Mouse (Mus musculus): ENCODE results near the gene Slc9a9.
A peak's percentile ranks its signal among the peaks of the same experiment; 100 is the strongest.

The Slc9a9 gene

DNA sequence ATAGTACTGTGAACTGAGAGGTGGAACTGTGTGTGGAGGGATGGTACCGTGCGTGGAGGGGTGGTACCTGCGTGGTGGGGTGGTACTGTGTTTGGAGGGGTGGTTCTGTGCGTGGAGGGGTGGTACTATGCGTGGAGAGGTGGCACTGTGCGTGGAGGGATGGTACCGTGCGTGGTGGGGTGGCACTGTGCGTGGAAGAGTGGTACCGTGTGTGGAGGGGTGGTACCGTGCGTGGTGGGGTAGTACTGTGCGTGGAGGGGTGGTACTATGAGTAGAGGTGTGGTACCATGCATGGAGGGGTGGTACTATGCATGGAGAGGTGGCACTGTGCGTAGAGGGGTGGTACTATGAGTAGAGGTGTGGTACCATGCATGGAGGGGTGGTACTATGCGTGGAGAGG lies 167.7 kb downstream of the Slc9a9 start:
- no peak for ATAC-seq (ENCODE audit: low TSS enrichment)

- 0 out of 2 replicates have a peak, but pooled peaks have one; percentile 32 for ATAC-seq (ENCODE audit: low TSS enrichment)
These were observed 168.8 kb downstream of the Slc9a9 start for GRCm38 (mm10) chr9:94838479-94839031.

DNA sequence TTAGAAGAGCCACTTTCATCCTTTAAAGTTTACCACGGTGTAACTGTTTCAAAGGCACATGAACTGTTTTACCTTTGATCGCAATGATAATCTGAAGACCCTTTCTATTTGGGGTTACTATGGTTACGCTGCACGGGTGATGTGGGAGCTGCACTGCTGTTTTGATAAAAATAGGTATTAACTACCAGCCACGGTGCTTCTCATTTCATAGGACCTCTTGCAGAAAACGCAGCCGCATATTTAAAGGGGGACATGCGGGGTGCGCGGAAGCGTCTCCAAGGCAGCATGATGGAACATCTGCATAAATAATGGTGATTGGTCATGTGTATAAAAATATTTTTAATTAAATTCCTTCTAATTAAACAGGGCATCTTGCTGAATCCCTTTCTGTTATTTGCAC lies 169.5 kb downstream of the Slc9a9 start:
- no peak for ATAC-seq (ENCODE audit: low TSS enrichment)

- peak; percentile 41 for ATAC-seq (ENCODE audit: low TSS enrichment)
These were observed 170.7 kb downstream of the Slc9a9 start for GRCm38 (mm10) chr9:94840398-94840797.

DNA sequence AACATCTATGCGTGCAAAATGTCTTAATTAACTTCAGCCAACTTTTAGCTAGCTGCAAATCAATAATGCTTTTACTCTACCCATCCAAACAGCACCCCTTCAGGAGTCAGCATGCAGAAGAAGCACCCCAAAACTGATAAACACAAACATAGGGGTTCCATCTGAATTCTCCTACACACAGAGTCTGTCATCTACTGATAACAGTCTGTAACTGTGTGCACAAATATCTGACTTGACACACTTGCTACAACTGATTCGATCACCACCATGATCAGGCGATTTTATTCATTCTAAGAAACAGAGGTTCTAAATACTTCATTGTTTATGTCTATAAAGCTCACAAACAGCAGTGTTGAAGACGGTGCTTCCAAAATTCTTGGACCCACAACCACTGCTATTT lies 171.3 kb downstream of the Slc9a9 start:
- ATAC-seq (ENCODE audit: low TSS enrichment) = no peak

GRCm38 (mm10) chr9:94844176-94844575 lies 174.5 kb downstream of the Slc9a9 start:
- ATAC-seq (ENCODE audit: low TSS enrichment) = no peak

DNA sequence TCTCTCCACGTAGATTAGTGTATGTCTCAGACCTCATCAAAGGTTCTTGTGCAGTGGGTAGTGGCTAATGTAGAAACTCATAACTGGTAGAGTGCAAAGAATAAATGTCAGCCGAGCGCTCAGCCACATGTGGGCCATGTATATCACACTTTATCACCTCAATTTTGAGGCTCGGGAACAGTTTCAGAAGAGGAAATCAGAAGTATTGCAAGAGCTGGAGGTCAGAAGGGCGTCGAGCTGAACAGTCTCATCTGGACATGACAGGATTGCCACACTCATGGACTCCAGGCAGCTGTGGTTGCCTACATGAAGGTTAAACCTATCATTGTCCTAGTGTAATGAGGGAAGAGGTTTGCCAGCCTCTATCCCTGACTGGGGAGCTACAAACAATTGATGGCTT lies 177.9 kb downstream of the Slc9a9 start:
- no peak for ATAC-seq (ENCODE audit: low TSS enrichment)

DNA sequence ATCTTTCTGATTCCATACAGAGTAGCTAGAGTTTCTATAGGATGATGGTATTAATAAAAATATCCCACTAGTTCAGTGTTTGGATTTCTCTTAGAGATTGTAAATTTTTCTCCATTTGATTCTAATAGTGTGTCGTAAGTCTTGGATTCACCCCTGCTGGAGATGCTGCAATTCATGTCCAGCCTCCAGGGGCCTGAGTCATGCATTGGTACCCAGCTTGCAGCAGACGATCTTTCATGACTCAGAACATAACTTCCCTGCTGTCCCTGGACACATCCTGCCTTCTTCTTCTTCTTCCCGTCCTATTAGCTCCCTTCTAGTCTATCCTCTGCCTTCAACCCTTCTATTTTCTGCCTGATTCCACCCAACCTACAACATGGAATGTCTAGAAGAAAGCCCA lies 181.8 kb downstream of the Slc9a9 start:
- ATAC-seq (ENCODE audit: low TSS enrichment) = peak; percentile 86

DNA sequence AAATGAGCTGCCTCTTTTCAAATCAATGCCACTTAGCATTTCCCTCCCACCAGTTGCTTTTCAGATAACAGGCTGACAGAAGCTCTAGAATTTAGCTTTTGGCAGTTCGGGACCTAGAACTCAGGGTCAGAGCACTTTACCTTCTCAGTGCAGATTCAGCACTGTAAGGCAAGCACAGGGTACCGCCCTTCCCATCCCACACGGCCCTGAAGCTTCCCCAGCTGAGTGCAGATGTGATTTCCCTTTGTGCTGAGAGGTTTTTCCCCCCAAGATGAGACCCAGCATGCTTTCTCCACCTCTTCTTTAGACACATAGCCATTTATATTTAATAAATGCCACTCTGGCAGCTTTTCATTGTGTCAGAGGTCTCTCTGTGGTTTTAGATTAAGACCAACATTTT lies 186.4 kb downstream of the Slc9a9 start:
- ATAC-seq (ENCODE audit: low TSS enrichment) = no peak

DNA sequence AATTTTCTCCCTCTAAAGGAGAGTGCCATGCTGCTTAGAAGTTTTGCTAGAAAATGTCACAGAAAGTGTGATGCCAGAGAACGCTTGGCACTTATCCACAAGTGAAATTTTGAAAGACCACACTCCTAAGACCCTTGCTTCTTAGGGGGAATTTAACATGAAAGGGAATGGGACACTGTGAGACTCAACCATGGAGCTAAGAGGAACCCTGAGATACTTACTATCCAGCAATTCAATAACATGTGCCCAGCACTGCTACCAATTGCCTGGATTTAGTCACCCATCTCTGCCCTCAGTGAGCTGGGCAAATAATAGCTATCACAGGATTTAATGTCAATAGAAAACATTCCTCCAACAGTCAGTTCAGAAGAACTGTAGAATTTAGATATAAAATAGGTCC lies 198.8 kb downstream of the Slc9a9 start:
- ATAC-seq (ENCODE audit: low TSS enrichment) = no peak

- ATAC-seq (ENCODE audit: low TSS enrichment) = no peak
These were observed 199.5 kb downstream of the Slc9a9 start for GRCm38 (mm10) chr9:94869023-94869799.

DNA sequence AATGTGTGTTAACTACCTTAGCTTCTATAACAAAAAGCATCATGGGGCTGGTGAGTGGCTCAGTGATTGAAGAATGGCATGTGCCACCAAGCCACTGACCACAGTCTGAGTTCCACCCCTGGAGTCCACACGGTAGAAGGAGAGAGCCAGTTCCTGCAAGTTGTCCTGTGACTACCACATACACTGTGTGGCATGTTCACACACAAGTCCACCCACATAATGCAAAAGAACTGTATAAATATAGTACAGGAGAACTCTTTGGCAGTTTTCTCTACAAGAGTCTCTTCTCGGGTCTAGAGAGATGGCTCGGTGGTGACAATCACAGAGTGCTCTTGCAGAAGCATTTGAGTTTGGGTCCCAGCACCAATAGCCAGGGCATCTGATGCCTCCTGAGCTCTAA lies 212.8 kb downstream of the Slc9a9 start:
- ATAC-seq (ENCODE audit: low TSS enrichment) = peak; percentile 97

DNA sequence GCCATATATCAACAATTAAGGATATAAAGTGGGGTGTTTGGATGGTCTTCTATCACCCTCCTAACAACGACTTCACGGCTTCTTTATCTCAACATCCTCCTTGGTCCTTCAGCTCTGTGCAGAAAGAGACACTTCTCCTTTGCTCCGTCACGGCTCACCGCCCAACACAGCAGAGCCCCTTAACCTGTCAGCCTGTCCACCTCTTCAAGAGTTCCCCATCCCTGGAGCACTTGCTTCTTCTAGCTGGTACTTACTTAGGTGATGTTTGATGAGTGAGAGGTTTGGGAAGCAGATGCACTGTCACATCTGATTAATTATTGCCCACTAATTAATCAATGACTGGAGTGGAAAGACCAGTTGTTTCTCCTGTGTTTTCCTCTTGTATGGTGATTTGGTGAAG lies 213.7 kb downstream of the Slc9a9 start:
- ATAC-seq (ENCODE audit: low TSS enrichment) = no peak

GRCm38 (mm10) chr9:94885151-94885550 lies 215.4 kb downstream of the Slc9a9 start:
- ATAC-seq (ENCODE audit: low TSS enrichment) = no peak

DNA sequence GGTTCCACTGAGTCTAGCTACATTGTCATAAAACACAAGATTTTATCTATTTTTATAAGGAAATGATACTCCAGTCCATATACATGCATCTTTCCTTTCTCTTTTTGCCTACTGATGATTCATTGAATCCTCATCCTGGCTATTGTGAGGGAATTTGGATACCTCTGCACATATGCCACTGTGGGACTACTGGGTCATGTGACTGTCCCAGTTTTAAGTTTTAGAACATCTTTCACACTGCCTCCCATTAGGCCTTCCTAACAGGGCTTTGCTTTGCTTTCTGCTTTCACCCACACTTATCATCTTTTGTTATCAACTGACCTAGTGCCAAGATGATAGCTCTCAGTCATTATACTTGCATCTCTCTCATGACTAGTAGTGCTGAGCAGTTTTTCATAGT lies 219.9 kb downstream of the Slc9a9 start:
- peak; percentile 62 for ATAC-seq (ENCODE audit: low TSS enrichment)

DNA sequence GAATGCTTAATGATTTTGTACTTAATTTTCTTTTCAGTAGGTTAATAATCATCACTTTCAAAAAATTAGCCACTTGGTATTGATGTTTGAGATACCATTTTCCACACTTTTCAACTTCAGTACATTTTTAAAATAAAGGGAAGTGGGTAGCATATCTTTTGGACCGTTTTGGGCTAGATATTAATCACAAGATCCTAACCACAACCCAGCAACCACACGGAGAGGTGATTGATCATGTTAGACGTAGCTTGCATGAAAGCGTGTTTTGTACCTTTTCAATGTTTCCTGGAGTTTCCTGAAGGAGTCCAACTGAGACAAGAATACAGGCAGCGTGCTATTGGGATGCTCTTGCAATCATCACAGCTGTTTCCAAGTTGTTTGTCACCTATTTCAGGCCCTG lies 226.2 kb downstream of the Slc9a9 start:
- ATAC-seq (ENCODE audit: low TSS enrichment) = no peak

GRCm38 (mm10) chr9:94904180-94904579 lies 234.5 kb downstream of the Slc9a9 start:
- ATAC-seq (ENCODE audit: low TSS enrichment) = no peak

DNA sequence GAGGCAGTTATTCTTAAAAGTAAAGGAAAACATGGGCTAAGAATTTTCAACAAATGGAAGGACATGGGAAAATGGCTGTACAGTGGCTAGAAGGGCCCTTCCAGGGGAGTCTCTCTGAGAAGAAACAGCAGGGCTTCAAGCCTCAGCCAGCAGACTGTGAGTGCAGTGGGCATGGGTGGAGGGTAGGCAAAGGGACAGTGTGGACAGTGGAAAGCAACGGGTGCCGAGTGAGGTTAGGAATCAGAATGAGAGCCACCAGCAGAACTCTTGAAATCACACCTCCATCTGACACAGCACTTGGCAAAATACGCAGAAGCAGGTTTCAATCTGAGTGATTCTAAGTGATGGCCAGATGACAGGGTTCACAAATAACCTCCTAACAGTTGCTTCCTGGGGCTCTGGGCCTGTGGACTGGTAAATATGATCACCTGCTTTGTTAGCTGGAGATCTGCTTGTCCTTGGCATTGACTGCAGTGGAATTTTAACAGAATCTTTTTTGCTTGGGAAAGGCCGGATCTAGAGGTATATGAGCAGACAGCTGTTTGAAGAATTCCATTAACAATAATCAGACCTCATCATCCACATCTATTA lies 237.4 kb downstream of the Slc9a9 start:
- ATAC-seq (ENCODE audit: low TSS enrichment) = no peak

DNA sequence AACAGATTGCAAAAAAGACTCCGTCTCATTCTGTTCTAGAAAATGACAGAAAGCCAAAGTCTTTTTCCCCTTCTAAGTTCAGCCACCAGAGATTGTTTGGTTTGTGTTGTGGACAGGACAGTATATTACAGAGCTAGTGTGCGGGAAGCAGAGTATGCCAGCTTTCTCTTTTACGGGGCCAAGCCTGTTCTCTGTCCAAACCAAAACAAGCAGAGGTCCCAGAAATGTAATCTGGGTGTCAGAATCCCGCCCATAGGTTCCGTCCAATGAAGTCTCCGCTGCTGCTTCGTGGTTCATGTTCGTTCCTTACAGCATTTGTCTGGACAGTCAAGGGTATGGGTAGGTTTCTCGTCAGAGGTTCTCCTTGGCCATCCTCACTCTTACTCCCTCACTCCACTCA lies 242.4 kb downstream of the Slc9a9 start:
- no peak for ATAC-seq (ENCODE audit: low TSS enrichment)

DNA sequence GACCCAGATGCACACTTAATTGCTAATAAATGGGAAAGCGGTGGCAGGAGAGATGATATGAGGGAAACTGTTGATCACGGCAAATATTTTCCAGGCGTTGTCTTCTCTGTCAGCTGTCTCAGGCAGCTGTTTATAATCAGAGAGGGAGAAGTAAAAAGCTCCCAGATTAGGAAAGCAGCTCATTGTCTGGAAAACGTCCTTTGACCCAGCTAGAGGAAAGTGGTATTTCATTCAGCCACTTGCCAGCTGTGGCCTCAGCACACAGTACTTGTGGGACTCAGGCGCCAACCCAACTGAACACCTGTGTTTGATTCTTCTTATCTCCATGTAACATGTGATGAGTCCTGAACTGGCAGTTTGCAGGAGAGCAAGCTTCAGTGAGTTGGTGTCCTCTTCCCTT lies 252.4 kb downstream of the Slc9a9 start:
- no peak for ATAC-seq (ENCODE audit: low TSS enrichment)

DNA sequence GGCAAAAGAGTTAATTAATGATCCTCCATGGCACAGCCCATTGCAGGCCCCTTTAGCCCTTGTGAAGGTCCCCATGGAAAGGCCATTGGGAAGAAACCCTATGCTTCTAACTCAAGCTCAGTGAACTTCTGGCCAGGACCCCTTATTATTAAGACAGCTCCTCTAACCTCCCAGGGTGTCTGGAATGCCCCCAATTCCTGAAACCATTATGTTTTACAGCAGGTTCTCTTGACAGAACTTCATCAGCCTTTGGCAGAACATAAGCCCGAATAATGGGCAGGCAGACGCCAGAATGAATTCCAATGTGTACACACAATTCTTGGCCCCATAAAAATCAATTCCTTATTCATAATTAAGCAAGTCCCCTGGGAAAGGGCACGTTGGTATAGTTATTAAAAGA lies 256.1 kb downstream of the Slc9a9 start:
- ATAC-seq (ENCODE audit: low TSS enrichment) = no peak

GRCm38 (mm10) chr9:94927101-94927500 lies 257.4 kb downstream of the Slc9a9 start:
- no peak for ATAC-seq (ENCODE audit: low TSS enrichment)

GRCm38 (mm10) chr9:94945569-94946135 lies 275.9 kb downstream of the Slc9a9 start:
- no peak for ATAC-seq (ENCODE audit: low TSS enrichment)
